Mouse (Mus musculus) right cerebral cortex, postnatal 10 days (tissue): ENCODE results near the gene Ubc.
"Not testable (repeated sequence)": the region's sequence is repeated elsewhere in the genome, so short reads cannot be mapped to it uniquely, and the experiment has no call there.

Source experiments
- DNase-seq, 2 experiments: peaks; one replicate each; pipeline ENCODE4 v3.0.0; 2021; ENCODE audit warnings: low spot score in 2 of 2

The Ubc gene

DNA sequence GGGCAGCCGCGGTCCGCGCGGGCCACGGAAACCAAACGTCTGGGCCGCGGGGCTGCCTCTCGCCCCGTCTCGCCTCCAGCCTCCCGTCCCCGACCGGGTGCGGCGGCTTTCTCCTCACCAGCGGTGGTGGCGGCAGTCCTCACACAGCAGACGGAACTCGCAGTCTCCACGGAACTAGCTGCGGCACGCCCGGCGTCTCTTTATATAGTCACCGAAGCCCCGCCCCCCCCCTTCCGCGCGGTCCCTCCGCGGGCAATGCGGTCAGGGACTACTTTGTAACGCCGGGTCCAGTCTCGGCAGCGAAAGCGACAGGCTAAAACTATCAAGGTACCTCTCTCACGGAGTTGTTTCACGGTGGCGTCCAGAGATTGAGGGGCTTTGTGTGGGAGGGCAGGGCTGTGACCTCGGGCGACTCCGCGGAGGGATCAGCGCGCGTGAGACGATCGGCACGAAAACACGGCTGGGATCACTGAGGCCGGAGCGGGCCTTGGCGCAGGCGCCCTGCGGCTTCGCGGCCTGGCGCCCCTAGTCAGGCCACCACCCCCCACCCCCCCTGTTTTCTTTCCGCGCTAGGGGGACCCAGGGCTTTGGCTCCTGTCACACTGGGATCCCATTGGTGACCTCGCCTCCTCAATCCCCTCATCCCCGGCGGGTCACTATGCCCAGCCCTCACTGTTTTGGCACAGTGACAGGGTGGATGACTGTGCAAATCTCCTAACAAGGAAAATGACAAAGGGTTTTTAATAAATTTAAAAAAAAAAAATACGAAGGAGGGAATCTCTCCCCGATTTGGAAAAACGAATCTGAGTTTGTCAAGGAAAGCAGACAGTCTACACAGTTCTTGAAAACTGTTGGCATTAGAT is at the start of gene Ubc:
TSS of gene Ubc (minus strand) at position 624 of the 863 bp plus-strand sequence.
- DNase-seq: peak; percentile 88 to 90

DNA sequence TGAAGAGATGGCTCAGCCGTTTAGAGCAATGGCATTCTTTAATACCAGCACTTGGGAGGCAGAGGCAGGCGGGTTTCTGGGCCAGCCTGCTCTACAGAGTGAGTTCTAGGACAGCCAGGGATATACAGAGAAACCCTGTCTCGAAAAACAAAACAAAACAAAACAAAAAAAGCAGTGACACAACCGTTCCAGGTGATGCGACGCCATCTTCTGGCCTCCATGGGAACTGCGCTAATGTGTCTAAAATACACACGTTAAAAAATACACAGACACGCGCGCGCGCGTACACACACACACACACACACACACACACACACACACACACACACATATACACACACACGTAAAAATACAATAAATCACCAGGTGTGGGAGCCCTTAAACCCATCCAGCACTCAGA is 44.3 kb upstream of the Ubc start:
- DNase-seq: not testable (repeated sequence)

DNA sequence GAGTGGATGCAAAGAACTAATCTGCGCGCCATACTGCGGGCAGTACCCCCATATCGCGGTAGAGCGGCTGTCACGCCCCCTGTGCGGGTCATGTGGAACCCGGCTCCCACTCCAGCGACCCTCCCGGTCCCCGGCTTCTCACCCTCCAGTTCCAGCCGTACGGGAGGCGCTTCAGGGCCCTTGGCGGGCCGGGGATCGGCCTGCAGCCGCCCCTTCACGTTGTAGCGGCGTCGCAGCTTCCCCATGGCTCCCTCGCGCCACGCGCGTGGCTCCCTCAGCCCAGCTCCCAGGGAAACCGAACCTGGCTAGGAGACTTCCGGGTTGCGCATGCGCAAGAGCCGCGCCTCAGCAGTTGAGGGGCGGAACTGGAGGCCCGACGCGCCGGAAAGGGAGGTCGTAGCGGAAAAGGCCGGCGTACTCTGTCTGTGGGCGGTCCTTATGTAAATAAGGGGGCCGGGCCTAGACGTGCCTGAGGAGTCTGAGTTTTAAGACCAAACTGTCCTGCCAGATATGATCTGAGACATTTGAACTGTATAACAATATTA is 43.9 kb upstream of the Ubc start, which contains the start of gene Dhx37:
TSS of gene Dhx37 (minus strand) at position 329 of the 545 bp plus-strand sequence.
- DNase-seq: peak; percentile 96 to 97

DNA sequence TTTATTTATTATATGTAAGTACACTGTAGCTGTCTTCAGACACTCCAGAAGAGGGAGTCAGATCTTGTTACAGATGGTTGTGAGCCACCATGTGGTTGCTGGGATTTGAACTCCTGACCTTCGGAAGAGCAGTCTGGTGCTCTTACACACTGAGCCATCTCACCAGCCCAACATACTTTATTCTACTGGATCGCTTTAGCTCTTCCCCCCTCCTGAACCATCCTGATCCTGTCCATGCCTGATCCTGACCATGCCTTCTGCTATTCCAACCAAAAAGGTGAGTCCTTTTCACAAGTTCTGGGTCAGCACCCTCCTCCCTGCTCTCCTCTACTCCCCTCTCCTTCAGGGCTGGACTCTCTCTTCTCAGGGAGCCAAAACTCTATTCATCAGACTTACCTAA is 42.3 kb upstream of the Ubc start:
- DNase-seq: not testable (repeated sequence)

DNA sequence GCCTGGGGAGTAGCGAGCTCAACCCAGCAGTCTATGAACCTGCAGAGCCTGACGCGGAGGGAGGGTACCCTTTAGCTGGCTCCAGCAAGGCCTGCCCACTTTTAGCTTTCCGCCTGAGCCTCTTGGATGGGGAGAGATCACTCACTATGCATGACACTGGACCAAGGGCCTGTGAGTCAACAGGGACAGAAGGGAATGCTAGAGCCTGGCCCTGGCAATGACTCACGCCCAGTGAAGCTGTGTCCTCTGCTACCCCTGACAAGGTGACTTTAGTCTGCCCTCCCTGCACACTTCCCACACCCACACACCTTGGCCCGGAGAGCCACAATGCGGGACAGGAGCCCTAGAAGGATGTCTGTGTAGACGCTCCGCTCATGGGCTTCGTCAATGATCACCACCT is 36.3 kb upstream of the Ubc start:
- DNase-seq: no peak

DNA sequence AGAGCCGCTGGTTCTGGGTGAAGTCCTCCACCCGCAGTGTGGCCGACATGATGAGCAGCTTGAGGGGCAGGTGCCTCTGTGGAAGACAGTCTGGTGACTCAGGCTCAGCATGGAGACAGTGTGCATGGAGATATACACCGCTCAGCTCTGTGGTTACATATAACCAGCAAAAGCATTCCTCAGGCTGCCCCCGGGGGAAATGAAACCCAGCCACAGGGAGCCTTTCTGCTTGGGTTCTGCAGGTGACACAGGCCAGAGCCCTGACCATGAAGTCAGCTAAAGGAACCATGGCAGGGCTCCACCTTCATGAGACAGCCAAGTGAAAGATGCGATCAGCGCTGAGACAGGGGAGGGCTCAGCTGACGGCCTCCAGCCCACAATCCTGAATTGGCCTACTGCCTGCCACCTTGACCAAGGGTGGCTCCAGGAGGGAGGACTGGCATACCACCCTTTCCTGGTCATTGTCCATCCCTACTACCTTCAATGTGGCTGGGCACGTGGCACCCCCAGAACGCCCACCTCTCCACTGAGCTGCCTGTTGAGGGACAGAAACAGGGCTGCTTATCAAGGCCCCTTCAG is 35.8 kb upstream of the Ubc start:
- no peak for DNase-seq

DNA sequence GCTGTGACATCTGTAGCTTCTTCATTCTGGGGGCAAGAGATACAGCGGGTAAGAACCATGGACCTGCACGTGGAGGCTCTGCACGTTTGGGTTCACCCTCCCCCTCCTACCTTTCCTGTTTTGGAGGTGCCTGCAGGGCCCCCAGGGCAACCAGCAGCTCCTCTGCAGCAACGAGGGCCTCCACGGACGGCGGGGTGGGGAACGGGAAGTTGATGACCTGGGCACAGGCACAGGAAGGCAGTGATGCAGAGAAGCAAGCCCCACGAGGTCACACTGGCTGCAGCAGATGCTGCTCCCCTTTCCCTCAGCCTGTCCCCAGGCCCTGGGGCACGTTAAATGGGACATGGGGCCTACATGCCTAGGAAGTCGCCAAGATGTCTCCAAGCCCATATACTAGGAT is 29.1 kb upstream of the Ubc start:
- DNase-seq: no peak

DNA sequence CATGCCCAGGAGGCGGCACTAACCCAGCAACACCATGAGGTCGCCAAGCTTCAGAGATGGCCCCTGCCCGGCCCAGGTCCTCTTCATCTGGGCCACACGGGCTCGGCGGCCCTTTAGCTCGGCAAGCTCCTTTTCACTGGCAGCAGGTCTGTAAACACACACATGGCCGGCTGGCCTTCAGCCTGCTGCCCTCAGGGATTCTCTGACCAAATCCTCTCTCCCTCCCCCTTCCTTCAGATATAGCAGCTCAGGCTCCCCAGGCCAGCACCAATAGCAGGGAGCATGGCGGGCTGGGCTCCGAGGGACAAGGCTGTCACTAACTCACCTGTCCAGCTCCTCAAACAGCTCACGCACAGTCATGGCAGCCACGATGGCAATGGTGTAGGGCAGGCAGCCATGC is 28.6 kb upstream of the Ubc start:
- DNase-seq: no peak

DNA sequence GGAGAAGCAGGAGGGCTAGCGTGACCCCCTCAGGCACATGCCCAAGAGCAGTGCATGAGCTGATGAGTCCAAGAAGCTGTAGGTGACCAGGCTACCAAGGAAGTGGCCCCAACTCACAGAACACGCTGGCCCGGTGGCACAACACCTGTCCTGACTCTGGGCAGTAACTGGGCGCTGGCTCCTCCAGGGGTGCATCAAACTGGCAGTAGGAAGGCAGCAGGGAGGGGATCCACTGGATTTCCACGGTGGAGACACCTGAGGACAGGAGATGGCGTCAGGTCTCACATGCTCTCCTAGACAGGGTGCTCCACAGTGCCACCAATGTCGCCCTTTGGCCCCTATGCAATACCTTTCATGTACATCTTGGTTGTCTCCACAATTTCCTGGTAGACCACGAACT is 26.2 kb upstream of the Ubc start:
- no peak for DNase-seq

DNA sequence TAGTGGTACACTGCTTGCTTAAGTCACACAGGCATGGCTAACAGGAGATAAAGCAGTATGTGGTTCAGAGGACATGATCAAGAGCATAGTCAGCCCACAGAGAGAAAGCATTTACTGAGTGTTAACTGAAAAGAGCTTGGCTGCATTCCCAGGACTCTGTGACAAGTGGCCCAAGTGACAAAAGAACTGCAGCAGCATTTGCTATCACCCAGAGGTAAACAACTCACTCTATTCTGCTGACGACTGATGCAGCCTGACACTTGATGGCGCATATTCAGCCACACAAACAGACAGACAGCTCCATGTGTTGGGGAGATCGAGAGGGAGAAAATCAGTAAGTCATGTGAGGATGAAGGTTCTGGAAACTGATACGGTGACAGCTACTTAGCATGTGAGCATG is 23.8 kb upstream of the Ubc start:
- no peak for DNase-seq

DNA sequence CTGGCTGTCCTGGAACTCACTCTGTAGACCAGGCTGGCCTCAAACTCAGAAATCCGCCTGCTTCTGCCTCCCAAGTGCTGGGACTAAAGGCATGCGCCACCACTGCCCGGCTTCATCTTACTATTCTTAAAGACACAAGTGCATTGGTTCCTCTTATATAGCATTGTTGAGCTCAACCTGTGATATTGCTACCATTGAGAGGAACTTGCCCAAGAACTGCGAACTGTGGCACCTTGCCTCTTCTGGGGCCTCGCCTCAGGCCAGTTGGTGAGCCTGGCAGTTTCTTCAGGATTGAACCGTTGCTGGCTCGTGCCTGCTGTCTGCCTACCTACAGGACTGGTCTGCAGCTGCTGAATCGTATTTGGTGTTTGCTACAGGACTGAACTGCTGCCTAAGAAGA is 22.5 kb upstream of the Ubc start:
- DNase-seq: not testable (repeated sequence)

DNA sequence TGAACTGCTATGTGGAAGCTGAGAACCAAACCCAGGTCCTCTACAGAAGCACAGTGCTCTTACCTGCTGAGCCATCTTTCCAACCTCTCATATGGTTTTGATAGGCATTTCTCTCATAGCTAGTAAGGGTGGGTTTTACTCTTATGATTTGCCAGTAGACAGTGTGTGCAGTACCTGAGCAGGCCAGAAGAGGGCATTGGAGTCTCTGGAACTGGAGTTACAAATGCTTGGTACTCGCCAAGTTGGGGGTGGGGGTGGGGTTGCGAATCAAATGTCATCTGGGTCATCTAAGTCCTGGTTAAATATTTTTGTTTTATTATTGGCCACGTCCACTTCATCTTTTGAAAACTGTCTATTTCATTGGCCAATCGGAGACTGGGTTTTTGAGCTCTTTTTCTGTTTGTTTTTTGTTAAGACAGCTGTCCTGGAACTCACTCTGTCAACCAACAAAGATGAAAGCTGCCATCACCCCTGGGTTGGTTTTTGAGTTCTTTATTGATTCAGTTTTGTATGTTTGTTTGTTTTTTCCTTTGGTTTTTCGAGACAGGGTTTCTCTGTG is 22.0 kb upstream of the Ubc start:
- DNase-seq: peak; percentile 76 to 81

DNA sequence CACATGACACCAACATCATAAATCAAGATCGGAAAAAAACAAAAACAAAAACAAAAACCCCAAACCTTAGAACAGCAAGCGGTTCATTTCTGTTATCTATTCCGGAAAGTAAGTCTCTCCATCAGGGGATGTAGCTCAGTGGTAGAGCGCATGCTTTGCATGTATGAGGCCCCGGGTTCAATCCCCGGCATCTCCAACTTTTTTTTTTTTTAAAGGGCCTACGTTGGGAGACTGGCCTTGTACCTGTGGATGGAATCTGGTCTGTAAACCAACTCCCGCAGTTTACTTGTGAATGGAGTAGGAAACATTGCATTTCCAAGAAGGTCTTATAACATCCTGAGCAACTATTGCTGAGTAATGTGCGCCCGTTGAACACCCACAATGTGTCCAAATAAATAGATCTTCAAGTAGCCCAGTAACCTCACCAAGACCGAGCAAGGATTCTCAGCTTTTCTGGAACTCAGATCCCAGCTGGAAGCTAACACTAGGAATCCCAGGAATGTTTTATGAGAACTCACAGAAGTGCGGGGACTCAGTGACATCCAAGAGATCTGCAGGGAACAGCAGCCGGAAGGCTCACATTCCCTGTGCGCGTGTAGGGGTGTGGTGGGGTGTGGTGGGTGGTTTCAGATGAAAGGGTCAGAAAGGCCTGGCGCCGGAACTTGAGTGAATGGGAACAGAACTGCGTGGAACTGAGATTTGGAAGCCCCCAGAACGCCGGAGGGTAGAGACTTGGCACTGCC is 19.5 kb upstream of the Ubc start:
- DNase-seq: no peak

DNA sequence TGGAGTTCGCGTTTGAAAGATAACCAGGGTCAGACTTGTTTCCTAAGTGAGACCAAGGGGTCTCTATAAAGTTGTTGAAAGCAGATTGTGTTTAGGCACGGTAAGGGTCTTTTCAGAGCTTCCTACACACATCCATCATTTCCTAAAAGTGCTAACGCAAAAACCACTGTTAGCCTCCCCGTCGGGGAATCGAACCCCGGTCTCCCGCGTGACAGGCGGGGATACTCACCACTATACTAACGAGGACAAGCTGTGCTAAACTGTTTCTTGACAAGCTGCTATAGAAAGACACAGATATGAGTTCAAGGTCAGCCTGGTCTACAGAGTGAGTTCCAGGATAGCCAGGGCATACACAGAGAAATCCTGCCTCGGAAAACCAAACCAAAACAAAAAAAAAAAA is 18.8 kb upstream of the Ubc start:
- DNase-seq: peak; percentile 88 to 93

DNA sequence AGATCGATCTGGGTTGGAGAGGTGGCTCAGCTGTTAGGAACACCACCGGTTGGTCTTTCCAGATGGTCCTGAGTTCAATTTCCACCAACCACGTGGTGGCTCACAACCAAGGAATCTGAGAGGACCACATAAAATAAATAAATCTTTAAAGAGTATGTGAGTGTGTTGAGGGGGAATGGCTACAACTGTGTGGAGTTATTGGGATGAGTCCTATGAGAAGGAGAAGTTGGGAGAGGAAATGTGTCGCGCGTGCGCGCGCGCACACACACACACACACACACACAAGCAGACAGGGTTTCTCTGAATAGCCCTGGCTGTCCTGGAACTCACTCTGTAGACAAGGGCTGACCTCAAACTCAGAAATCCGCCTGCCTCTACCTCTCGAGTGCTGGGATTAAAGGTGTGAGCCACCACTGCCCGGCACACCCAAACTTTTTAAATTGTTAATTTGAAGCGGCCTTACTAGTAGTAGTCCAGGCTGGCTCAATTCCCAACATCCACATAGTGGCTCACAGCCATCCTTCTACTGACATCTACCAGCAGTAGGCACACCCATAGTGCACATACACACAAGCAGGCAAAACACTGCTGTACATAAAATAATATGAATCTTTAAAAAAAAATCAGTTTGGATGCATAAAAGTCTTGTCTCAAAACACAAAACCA is 18.0 kb upstream of the Ubc start:
- DNase-seq: no peak

DNA sequence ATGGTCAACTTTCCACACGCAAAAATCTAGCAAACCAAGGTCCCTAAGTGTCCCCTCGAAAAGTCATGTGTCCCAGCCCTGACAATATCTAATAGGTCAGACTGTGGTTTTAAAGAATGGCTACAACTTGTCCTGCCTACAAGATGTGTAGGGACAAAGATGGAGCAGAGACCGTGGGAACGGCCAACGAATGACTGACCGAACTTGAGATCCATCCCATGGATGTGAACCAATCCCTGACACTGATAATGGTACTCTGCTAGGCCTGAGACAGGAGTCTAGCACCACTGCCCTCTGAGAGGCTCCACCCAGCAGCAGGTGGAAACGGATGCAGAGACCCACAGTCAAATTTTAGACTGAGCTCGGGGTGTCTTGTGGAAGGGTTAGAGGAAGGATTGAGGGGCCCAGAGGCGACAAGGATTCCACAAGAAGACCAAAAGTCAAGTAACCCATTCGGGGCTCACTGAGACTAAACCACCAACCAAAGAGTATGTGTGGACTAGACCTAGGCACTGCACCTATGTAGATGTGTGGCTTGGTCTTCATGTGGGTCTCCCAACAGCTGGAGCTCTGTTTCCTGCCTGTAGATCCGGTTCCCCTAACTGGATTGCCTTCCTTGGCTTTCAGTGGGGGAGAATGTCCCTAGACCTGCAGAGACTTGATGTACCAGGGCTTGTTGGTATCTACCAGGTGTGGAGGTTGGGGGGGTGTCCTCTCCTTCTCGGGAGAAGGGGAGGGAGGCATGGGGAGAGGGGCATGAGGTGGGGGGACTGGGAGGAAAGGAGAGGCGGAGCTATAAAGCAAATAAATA is 17.2 kb upstream of the Ubc start:
- DNase-seq: no peak

DNA sequence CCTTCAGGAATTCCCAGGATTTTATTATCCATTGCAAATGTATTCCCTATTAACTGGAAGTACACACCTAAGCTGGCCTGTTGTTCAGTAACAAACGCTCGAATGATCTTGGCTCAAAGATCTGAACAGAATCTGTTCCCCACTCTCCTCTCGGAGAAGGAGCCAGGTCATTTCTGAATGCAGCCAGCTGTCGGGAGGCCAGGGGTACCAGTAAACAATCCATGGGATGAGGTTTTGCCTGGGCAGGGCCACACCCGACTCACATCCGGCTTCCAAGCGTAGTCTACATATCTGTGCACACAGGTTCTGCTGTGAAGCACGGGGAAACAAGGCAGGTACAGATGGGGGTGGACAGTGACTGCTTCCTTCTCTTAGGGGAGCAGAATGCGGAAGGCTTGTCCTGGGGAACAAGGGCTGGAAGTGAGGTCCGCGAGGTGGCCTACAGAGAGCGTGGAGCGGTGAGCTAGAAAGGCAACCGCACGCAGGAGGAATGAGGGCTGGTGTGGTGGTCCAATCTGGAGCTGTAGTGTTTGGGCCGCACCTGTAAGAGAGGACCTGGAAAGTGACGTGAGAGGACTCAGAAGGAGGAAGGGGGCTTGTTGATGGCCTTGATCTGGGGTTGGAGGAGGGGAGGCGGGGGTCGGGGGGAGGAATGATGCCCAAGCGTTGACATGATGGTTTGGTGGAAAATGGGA is 16.5 kb upstream of the Ubc start:
- peak; percentile 61 to 73 for DNase-seq

DNA sequence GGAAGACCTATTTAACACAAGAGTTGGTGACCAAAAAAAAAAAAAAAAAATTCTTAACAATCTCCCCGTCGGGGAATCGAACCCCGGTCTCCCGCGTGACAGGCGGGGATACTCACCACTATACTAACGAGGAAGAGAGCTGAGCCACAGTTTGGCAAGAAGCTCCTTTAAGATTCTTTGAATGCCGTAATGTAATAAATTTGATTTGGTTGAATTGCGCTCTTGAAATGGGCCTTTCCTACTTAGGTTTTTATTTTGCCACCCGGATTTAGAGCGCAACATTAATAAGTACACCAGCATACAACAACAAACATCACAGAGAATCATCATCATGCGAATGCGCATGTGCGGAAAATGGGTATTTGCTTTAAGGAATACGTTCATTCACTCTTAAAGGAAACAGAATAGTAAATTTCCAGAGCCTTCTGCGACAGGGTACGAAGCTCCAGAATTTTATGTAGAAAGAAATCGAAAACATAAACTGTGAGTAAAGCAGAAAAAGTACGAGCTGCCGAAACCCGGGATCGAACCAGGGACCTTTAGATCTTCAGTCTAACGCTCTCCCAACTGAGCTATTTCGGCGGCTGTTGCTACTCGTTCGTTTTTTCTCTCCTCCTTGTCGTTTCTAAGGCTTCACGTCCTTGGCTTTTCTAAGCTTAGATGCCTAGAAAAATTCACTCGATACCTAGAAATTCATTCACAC is 15.7 kb upstream of the Ubc start:
- peak; percentile 88 for DNase-seq

DNA sequence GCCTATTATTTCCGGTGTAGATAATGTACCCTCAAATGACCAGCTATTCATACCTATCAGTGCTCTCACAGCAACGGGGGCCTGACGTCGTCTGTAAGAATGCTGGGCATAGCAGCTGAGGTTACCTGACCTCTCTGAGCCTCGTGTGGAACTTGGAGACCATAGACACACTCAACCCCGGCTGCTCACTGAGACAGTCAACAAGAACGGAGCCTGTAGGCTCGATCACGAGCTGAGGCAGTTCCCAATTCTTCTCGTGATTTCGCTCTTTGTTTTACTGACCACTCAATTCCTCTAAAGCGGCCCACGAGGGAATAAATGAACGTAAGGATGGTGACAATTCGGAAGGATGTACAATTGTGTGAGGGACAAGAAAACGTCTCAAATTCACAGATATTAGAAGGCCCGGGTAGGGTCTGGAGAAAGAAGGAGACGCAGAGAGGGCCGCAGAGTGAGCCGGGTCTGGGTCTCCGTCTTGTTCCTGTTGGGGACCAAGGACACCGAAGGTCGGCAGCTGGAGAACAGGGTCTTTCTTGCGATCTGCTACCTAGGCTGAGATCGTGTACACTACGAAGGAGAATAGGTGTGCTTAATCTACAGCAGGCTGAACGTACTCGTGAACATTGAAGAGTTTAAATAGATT is 15.0 kb upstream of the Ubc start:
- peak; percentile 74 to 80 for DNase-seq
